Mouse (Mus musculus) heart, postnatal 0 days (tissue): ENCODE measurements around the gene BC035044. TPM values are rescaled to one million over a fixed set of nuclear protein-coding genes. Genes with fewer than 3 reads are reported as not detected.

Experiments used
- ATAC-seq: fragments of 200-750 bp; cut with Nextera tagmentation; 2 replicates; pipeline ENCODE4 v1.8.0; 2017; ENCODE audit warnings: low read depth, moderate number of reproducible peaks, moderate library complexity; ENCODE audit not compliant: insufficient read depth
- DNase-seq: peaks from one replicate; pipeline ENCODE4 v3.0.0-alpha.2; 2016; ENCODE audit warnings: low spot score
- H3K27ac ChIP-seq: fragments of 300-500 bp; sonication (generic); 2 replicates; pipeline ENCODE4 v1.5.1; 2014; ENCODE audit warnings: low read depth, mild to moderate bottlenecking
- H3K27me3 ChIP-seq: fragments of 300-500 bp; sonication (generic); 2 replicates; pipeline ENCODE4 v1.6.1; 2014; ENCODE audit warnings: low read length, mixed read lengths; ENCODE audit not compliant: control insufficient read depth, insufficient read depth
- H3K36me3 ChIP-seq: fragments of 300-500 bp; sonication (generic); replicated peaks from 2 replicates; pipeline ENCODE4 v1.6.1; 2014; ENCODE audit warnings: low read length, mixed read lengths; ENCODE audit not compliant: control insufficient read depth, insufficient read depth
- H3K4me1 ChIP-seq: fragments of 300-500 bp; sonication (generic); 2 replicates; pipeline ENCODE4 v1.6.1; 2014; ENCODE audit warnings: antibody characterized with exemption; ENCODE audit not compliant: control insufficient read depth, insufficient read depth
- H3K4me2 ChIP-seq: fragments of 300-500 bp; sonication (generic); 2 replicates; pipeline ENCODE4 v1.6.1; 2014; ENCODE audit warnings: low read depth, mild to moderate bottlenecking, low read length, moderate library complexity
- H3K4me3 ChIP-seq: fragments of 300-500 bp; sonication (generic); 2 replicates; pipeline ENCODE4 v1.5.1; 2014; ENCODE audit warnings: low read depth, low read length
- H3K9ac ChIP-seq: fragments of 300-500 bp; sonication (generic); replicated peaks from 2 replicates; pipeline ENCODE4 v1.6.1; 2014; ENCODE audit warnings: low read depth, low read length, mixed read lengths
- H3K9me3 ChIP-seq: fragments of 300-500 bp; sonication (generic); replicated peaks from 2 replicates; pipeline ENCODE4 v1.6.1; 2016; ENCODE audit warnings: low read length; ENCODE audit not compliant: control insufficient read depth
- CTCF ChIP-seq: IDR thresholded peaks from 2 replicates; pipeline ENCODE4 v1.5.1; 2016; ENCODE audit warnings: antibody characterized with exemption, control low read depth, low read depth
- EP300 ChIP-seq: IDR thresholded peaks from 2 replicates; pipeline ENCODE4 v1.6.1; 2016; ENCODE audit warnings: antibody characterized with exemption, low read depth
- WGBS: fragments of 180-500 bp; shearing (Covaris S2); extraction: QIAGEN DNeasy Blood & Tissue Kit; methylation state at CpG from one replicate; pipeline ENCODE4 v1.1.7; 2014; 5-methylcytosine and 5-hydroxymethylcytosine counted together
- polyA plus RNA-seq: library from polyadenylated mRNA; unstranded; fragments of >200 nt; fragmentation: Nextera tagmentation; extraction: Ambion mirVana; gene quantifications from 2 replicates; pipeline ENCODE4 v1.2.1, GENCODE M21; 2015
- total RNA-seq: library from RNA; depleted of rRNA; stranded (reverse); fragments of >200 nt; gene quantifications from 2 replicates; pipeline ENCODE4 v1.2.3, GENCODE M21; 2014; ENCODE audit warnings: low replicate concordance

BC035044 gene
- total and polyA plus RNA-seq, 2 experiments from 2014 or later = not detected

DNA sequence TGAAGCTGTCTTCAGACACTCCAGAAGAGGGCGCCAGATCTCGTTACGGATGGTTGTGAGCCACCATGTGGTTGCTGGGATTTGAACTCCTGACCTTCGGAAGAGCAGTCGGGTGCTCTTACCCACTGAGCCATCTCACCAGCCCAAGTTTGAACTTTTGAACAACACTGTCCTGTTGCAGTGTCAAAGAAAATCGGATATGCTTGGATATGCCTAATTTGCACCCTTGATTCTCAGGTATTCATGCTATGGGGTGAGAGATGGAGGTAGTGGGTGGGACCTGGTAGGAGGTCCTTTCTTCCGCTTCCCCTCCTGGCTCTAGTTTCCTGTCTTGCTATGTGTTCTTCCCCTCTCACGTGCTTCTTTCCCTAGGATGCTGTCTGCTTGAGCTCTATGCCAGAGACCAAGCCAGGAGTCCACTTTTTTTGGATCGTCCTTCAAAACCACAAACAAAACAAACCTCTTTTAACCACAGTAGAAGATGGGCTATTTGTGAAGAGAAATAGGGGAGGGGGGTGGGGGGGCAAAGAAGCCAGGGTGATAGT is 44.9 kb downstream of the BC035044 start:
- TF ChIP-seq EP300 (no peak), CTCF (no peak)
- no peaks in the 10 kb centered on the region for H3K36me3 ChIP-seq

DNA sequence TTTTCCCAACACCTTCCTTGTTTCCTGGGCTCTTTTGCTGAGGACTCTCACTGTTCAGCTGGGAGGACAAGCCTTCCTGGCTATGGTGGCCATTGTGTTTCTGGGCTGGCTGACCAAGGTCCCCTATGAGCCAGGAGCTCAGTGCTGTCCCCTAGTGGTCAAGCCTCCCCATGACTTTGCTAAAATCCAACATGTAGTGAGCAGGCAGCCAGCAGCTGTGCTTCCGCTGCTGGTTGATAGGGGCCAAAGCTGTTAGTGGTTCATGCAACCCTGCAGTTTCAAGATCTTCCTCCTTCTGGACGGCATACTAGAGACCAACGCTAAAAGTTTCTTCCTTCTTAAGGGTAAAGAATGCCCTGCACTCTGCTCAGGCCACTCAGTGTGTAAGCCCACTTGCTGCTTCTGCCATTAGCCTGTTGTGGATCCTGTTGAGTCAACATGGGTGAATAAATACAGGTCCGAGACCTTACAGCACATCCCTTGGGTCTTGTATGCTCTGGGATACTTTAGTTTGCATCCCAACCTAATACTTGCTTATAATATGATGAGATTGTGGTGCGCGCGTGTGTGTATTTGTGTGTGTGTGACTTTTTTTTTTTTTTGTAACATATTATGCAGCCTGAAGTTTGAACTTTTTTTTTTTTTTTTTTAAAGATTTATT is 45.5 kb downstream of the BC035044 start:
- Histone ChIP-seq H3K27me3 (no peaks in the 10 kb centered on the region), H3K4me1 (peaks cover 12% of the 10 kb centered on the region), H3K9me3 (no peaks in the 10 kb centered on the region), H3K27ac (peak overlapping the region; percentile 70; the same call in 1 of the 2 replicates), H3K4me2 (no peak overlapping the region), H3K36me3 (no peaks in the 10 kb centered on the region), H3K4me3 (no peak overlapping the region), H3K9ac (no peak overlapping the region)
- DNase-seq = peak; percentile 89
- 32% methylated on average over 7 of the region's 7 CpGs for WGBS
- ATAC-seq = peak; percentile 47; the same call in 1 of the 2 replicates
- TF ChIP-seq EP300 (no peak), CTCF (peak; percentile 98)

More for the DNA sequence above, 44.9 kb downstream of the BC035044 start:
- H3K4me1 ChIP-seq = peaks cover 15% of the 10 kb centered on the region
- no peaks in the 10 kb centered on the region for H3K27me3 ChIP-seq
- no peaks in the 10 kb centered on the region for H3K9me3 ChIP-seq
- DNase-seq (no peak), ATAC-seq (no peak)
- H3K27ac ChIP-seq = no peak overlapping the region
- H3K9ac ChIP-seq = no peak overlapping the region
- H3K4me2 ChIP-seq = no peak overlapping the region
- whole genome bisulfite sequencing = 61% methylated on average over 6 of the region's 9 CpGs
- no peak overlapping the region for H3K4me3 ChIP-seq

DNA sequence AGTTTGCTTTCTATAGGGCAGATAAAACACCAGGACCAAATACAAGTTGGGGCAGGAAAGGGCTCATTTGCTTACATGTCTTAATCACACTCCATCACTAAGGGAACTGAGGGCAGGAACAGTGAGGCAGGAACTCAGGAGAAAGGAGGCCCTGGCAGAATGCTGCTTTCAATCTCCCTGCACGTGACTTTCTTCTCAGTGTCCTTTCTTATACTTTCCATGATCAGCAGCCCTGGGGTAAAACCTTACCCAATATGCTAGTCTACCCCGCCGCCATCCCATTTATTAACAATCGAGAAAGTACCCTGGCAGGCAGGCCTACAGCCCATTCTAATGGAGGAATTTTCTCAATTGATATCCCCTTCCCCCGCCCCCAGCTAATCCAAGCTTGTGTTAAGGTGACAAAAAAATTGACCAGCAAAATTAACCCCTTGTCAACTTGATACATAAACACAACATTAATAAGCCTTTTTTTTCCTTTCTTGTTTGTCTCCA is 46.3 kb downstream of the BC035044 start:
- no peak for TF ChIP-seq CTCF
- TF ChIP-seq EP300 = no peak

GRCm38 (mm10) chr6:128844131-128844530 is 46.8 kb downstream of the BC035044 start:
- H3K36me3 ChIP-seq = no peaks in the 10 kb centered on the region
- peak overlapping the region; percentile 89; the same call in 1 of the 2 replicates for H3K4me2 ChIP-seq
- H3K9me3 ChIP-seq = no peaks in the 10 kb centered on the region
- TF ChIP-seq CTCF (no peak), EP300 (no peak)
- no peaks in the 10 kb centered on the region for H3K27me3 ChIP-seq
- peak overlapping the region; percentile 86 for H3K4me3 ChIP-seq
- ATAC-seq (no peak), DNase-seq (no peak)
- peak overlapping the region; percentile 86; the same call in 1 of the 2 replicates for H3K9ac ChIP-seq
- H3K27ac ChIP-seq = peak overlapping the region; percentile 91; the same call in 1 of the 2 replicates
- WGBS = 20% methylated on average over 8 of the region's 8 CpGs
- peaks cover 12% of the 10 kb centered on the region for H3K4me1 ChIP-seq

More for the DNA sequence above, 46.3 kb downstream of the BC035044 start:
- Histone ChIP-seq H3K27me3 (no peaks in the 10 kb centered on the region), H3K36me3 (no peaks in the 10 kb centered on the region), H3K4me1 (peaks cover 12% of the 10 kb centered on the region), H3K9ac (no peak overlapping the region), H3K4me2 (no peak overlapping the region), H3K4me3 (no peak overlapping the region), H3K9me3 (no peaks in the 10 kb centered on the region), H3K27ac (peak overlapping the region; percentile 91; the same call in 1 of the 2 replicates)
- WGBS = 90% methylated on average over 5 of the region's 5 CpGs
- ATAC-seq = no peak
- no peak for DNase-seq

GRCm38 (mm10) chr6:128843479-128843992 is 47.4 kb downstream of the BC035044 start:
- WGBS = under 1% methylated on average over 22 of the region's 22 CpGs
- peak overlapping the region; percentile 86 for H3K9ac ChIP-seq
- no peaks in the 10 kb centered on the region for H3K27me3 ChIP-seq
- TF ChIP-seq EP300 = no peak
- TF ChIP-seq CTCF = no peak
- H3K4me1 ChIP-seq = peaks cover 12% of the 10 kb centered on the region
- peak; percentile 43 for DNase-seq
- H3K4me2 ChIP-seq = peak overlapping the region; percentile 89
- H3K9me3 ChIP-seq = no peaks in the 10 kb centered on the region
- H3K36me3 ChIP-seq = no peaks in the 10 kb centered on the region
- H3K4me3 ChIP-seq = peak overlapping the region; percentile 86
- peak overlapping the region; percentile 91 for H3K27ac ChIP-seq
- peak; percentile 6; the same call in 1 of the 2 replicates for ATAC-seq
